Mouse (Mus musculus): ENCODE results near the gene Ncoa6. TPM values are rescaled to one million over a fixed set of nuclear protein-coding genes. Genes with fewer than 3 reads are reported as not detected.

Ncoa6 gene
- polyA plus RNA-seq (2015; fragmentation: Nextera tagmentation; extraction: Ambion mirVana), result 4.7 and 5.0 TPM in 2 replicates

DNA sequence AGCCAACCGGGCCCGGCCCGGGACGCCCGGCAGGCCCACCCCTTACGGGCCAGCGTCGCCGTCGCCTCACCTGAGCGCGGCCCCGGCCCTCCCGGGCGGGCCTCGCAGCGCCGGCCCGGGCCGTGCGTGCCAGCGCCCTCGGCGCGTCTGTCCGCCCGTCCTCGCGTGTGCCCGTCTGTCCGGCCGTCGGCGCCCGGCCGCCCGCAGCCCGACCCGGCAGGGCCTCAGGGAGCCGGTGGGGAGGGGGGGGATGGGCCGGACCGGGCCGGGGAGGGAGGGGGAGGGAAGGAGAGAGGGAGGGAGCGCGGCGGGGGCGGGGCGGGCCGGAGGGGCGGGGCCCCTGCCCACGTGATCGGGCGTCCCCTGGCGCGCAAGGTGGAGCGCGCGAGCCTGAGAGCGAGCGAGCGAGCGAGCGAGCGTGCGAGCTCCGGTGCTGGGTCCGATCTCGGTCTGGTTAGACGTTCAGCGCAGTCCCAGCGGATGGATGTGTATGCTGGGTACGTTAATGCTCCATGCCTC is at the start of gene Ncoa6:
Ncoa6 (minus strand) TSS at position 325 of the 519 bp plus-strand sequence.
- Histone ChIP-seq H3K4me1 (replicated peaks) (peaks cover 39% of the 10 kb centered on the region), H3K4me2 (peak within 1 kb of the TSS; percentile 86), H3K27ac (replicated peaks) (peak within 1 kb of the TSS; percentile 81), H3K9me3 (replicated peaks) (no peaks in the 10 kb centered on the region), H3K4me3 (replicated peaks) (peak within 1 kb of the TSS; percentile 86), H3K9ac (peak within 1 kb of the TSS; percentile 80), H3K36me3 (replicated peaks) (no peaks in the 10 kb centered on the region), H3K27me3 (peaks cover 9% of the 10 kb centered on the region; the same call in 1 of the 2 replicates)
- 0% methylated on average over 67 of the region's 72 CpGs for WGBS (ENCODE audit: insufficient replicate concordance)
- peak; percentile 82 for ATAC-seq (ENCODE audit: insufficient read depth)

DNA sequence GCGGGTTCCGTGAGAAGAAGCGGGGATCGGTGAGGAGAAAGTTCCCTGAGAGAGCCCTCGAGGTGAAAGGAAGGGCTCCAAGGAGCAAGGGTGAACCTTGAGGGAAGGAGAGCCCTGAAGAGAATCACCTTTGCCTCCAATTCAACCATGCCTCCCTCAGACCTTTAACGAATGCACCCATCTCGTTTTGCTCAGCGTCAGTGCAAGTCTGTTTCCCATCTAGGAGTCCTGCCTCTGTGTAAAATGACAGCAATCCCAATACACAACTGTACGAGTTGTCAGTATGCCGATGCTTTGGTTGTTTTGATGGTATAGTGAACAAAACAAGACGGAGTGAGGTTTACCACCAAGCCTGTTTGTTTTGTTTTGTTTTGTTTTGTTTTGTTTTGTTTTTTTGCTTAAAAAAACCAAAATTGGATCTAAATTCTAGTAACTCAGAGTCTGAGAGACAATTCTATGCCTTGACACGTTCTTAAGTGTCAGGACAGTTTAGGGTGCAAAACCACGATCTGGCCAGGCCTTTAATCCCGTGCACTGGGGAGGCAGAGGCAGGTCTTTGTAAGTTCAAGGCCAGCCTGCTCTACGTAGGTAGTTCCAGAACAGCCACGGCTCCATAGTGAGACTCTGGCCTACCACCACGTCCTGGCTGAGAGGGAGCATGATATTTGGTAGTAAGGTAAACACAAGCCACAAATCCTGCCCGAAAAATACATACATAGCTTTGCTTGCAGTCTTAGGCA is 45.0 kb upstream of the Ncoa6 start:
- Histone ChIP-seq H3K9ac (peak overlapping the region; percentile 79), H3K27ac (replicated peaks) (peak overlapping the region; percentile 86), H3K9me3 (replicated peaks) (no peaks in the 10 kb centered on the region), H3K36me3 (replicated peaks) (peaks cover 10% of the 10 kb centered on the region; the same call in 1 of the 2 replicates), H3K27me3 (peaks cover 26% of the 10 kb centered on the region), H3K4me1 (replicated peaks) (peaks cover 34% of the 10 kb centered on the region), H3K4me3 (replicated peaks) (peak overlapping the region; percentile 79), H3K4me2 (peak overlapping the region; percentile 81)
- no peak for ATAC-seq (ENCODE audit: insufficient read depth)
- WGBS (ENCODE audit: insufficient replicate concordance), result 14% methylated on average over 18 of the region's 18 CpGs

- 2% methylated on average over 70 of the region's 70 CpGs for whole genome bisulfite sequencing (ENCODE audit: insufficient replicate concordance)
- peaks cover 28% of the 10 kb centered on the region for H3K4me1 ChIP-seq (replicated peaks)
Measured at GRCm38 (mm10) chr2:155517455-155518423, 44.0 kb upstream of the Ncoa6 start, which contains the start of the genes Acss2 and Ggt7. Gene Acss2 (plus strand): TSS chr2:155517948. Gene Ggt7 (minus strand): TSS chr2:155518237.

DNA sequence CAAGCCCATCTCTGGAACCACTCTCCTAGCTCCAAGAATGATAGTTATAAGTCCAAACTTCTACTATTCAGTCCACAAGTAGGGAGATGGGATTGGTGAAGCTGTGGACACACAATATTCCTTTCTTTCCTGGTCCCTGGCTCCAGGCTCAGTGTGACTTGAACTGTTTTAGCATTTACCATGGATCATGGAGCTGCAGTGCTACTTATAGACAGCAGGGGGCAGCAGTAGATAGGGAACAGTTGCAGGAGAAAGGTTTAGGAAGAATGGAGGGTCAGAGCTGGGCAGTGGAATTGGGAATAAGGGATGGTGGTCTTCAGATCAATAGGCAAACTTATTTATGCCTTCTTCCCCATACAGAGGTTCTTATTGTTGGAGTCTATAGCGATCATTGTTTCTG is 42.2 kb upstream of the Ncoa6 start:
- no peak overlapping the region for H3K4me2 ChIP-seq
- ATAC-seq (ENCODE audit: insufficient read depth), result no peak
- no peaks in the 10 kb centered on the region for H3K36me3 ChIP-seq (replicated peaks)
- peaks cover 42% of the 10 kb centered on the region for H3K27me3 ChIP-seq
- H3K4me3 ChIP-seq (replicated peaks), result no peak overlapping the region
- peaks cover 28% of the 10 kb centered on the region for H3K4me1 ChIP-seq (replicated peaks)
- H3K27ac ChIP-seq (replicated peaks), result no peak overlapping the region
- no peaks in the 10 kb centered on the region for H3K9me3 ChIP-seq (replicated peaks)
- H3K9ac ChIP-seq, result no peak overlapping the region
- 6% methylated on average over 1 of the region's 1 CpGs for WGBS (ENCODE audit: insufficient replicate concordance)

More at GRCm38 (mm10) chr2:155517455-155518423, 44.0 kb upstream of the Ncoa6 start, which contains the start of the genes Acss2 and Ggt7:
- H3K27ac ChIP-seq (replicated peaks), result peak within 1 kb of the TSS; percentile 86
- peaks cover 36% of the 10 kb centered on the region for H3K27me3 ChIP-seq
- peak within 1 kb of the TSS; percentile 79 for H3K4me3 ChIP-seq (replicated peaks)
- peak; percentile 97 for ATAC-seq (ENCODE audit: insufficient read depth)
- H3K4me2 ChIP-seq, result peak within 1 kb of the TSS; percentile 81
- H3K9ac ChIP-seq, result peak within 1 kb of the TSS; percentile 79
- no peaks in the 10 kb centered on the region for H3K9me3 ChIP-seq (replicated peaks)
- peaks cover 5% of the 10 kb centered on the region; the same call in 1 of the 2 replicates for H3K36me3 ChIP-seq (replicated peaks)

DNA sequence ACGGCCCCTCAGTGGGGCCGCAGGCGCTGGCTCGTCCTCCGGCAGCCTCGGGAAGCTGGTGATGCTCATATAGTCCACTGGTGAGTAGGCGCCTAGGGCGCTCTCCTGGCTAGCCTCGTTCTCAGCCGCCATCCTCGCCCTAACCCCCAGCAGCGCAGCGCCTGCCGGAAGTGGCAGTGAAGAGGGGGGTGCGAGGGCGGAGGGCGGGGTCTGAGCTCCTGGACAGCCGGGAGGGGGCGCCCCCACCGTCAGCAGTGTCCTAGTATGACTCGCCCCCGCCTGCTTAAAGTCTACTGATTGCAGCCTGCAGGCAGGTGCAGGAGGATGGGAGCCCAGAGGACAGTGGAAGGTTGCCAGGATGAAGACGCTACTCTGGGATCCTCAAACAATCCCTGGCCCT is 41.0 kb upstream of the Ncoa6 start:
- H3K27me3 ChIP-seq, result peaks cover 42% of the 10 kb centered on the region
- peak overlapping the region; percentile 18; the same call in 1 of the 2 replicates for H3K4me3 ChIP-seq (replicated peaks)
- no peak for ATAC-seq (ENCODE audit: insufficient read depth)
- H3K36me3 ChIP-seq (replicated peaks), result no peaks in the 10 kb centered on the region
- no peaks in the 10 kb centered on the region for H3K9me3 ChIP-seq (replicated peaks)
- H3K9ac ChIP-seq, result no peak overlapping the region
- peaks cover 24% of the 10 kb centered on the region for H3K4me1 ChIP-seq (replicated peaks)
- no peak overlapping the region for H3K27ac ChIP-seq (replicated peaks)
- H3K4me2 ChIP-seq, result peak overlapping the region; percentile 45
- WGBS (ENCODE audit: insufficient replicate concordance), result 3% methylated on average over 23 of the region's 23 CpGs

DNA sequence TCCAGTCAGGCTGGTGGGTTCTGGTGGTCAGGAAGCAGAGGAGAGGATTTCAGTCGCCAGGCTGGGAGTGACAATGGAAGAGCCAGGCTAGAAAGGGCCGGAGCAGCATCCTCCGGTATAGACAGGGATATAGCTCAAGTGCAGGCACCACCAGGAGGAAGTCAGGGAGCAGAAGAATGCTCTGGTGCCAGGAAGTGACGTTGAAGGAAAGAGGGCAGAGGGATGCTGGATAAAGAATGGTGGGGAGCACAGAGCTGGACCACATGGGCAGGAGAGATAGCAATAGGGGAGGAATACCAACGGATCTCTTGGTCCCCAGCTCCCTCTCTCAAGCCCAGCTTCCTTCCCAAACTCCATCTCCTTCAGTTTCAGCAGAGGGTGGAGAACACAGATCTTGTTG is 39.8 kb upstream of the Ncoa6 start:
- 41% methylated on average over 5 of the region's 5 CpGs for WGBS (ENCODE audit: insufficient replicate concordance)
- H3K27ac ChIP-seq (replicated peaks), result no peak overlapping the region
- no peak overlapping the region for H3K4me3 ChIP-seq (replicated peaks)
- no peaks in the 10 kb centered on the region for H3K36me3 ChIP-seq (replicated peaks)
- ATAC-seq (ENCODE audit: insufficient read depth), result no peak
- H3K27me3 ChIP-seq, result peaks cover 42% of the 10 kb centered on the region
- peaks cover 15% of the 10 kb centered on the region for H3K4me1 ChIP-seq (replicated peaks)
- no peak overlapping the region for H3K9ac ChIP-seq
- no peaks in the 10 kb centered on the region for H3K9me3 ChIP-seq (replicated peaks)
- H3K4me2 ChIP-seq, result no peak overlapping the region

GRCm38 (mm10) chr2:155512479-155512878 is 38.8 kb upstream of the Ncoa6 start:
- Histone ChIP-seq H3K27ac (replicated peaks) (no peak overlapping the region), H3K9me3 (replicated peaks) (no peaks in the 10 kb centered on the region), H3K4me3 (replicated peaks) (no peak overlapping the region), H3K36me3 (replicated peaks) (no peaks in the 10 kb centered on the region), H3K9ac (no peak overlapping the region), H3K4me1 (replicated peaks) (peaks cover 12% of the 10 kb centered on the region), H3K27me3 (peaks cover 42% of the 10 kb centered on the region), H3K4me2 (no peak overlapping the region)
- 41% methylated on average over 4 of the region's 4 CpGs for WGBS (ENCODE audit: insufficient replicate concordance)
- ATAC-seq (ENCODE audit: insufficient read depth), result no peak

DNA sequence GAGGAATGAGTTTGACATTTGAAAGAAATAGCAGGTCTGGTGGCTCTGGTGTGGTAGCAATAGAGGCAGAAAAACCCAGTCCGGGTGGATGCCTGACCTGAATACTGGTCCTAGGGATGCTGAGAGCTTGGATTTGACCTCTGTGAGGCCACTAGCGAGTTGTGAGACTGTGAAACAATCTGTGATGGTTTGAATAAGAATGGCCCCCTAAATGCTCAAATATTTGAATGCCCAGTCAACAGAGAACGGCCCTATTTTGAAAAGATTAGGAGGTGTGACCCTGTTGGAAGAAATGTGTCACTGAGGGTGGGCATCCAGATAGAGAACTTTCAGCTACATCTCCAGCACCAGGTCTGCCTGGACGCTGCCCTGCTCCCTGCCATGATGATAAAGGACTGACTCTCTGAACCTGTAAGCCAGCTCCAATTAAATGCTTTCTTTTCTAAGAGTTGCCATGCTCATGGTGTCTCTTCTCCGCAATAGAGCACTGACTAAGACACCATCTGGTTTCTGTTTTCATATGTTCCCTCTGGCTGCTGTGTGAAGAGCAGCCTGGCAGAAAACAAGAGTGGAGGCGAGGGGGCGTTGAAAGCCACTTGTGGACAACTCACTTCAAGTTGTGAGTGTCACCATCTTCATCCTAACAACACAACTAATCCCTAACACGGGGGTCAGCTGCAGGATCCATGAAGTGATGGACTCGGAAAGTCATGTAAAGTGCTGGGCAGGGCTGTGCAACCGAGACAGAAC is 34.2 kb upstream of the Ncoa6 start:
- H3K4me2 ChIP-seq, result no peak overlapping the region
- ATAC-seq (ENCODE audit: insufficient read depth), result no peak
- no peaks in the 10 kb centered on the region for H3K4me1 ChIP-seq (replicated peaks)
- peaks cover 7% of the 10 kb centered on the region for H3K27me3 ChIP-seq
- no peak overlapping the region for H3K27ac ChIP-seq (replicated peaks)
- no peak overlapping the region for H3K4me3 ChIP-seq (replicated peaks)
- no peaks in the 10 kb centered on the region for H3K9me3 ChIP-seq (replicated peaks)
- H3K9ac ChIP-seq, result no peak overlapping the region
- H3K36me3 ChIP-seq (replicated peaks), result no peaks in the 10 kb centered on the region
- WGBS (ENCODE audit: insufficient replicate concordance), result 64% methylated on average over 10 of the region's 10 CpGs

- no peak for ATAC-seq (ENCODE audit: insufficient read depth)
- no peak overlapping the region for H3K4me2 ChIP-seq
- H3K4me1 ChIP-seq (replicated peaks), result no peaks in the 10 kb centered on the region
- H3K9ac ChIP-seq, result no peak overlapping the region
- no peak overlapping the region for H3K27ac ChIP-seq (replicated peaks)
- H3K4me3 ChIP-seq (replicated peaks), result no peak overlapping the region
- H3K27me3 ChIP-seq, result no peaks in the 10 kb centered on the region
- WGBS (ENCODE audit: insufficient replicate concordance), result 65% methylated on average over 9 of the region's 9 CpGs
- no peaks in the 10 kb centered on the region for H3K36me3 ChIP-seq (replicated peaks)
- H3K9me3 ChIP-seq (replicated peaks), result no peaks in the 10 kb centered on the region
Measured at GRCm38 (mm10) chr2:155505811-155506210, 32.1 kb upstream of the Ncoa6 start.
